Mouse (Mus musculus): ENCODE measurements at regions not wholly inside any gene's neighbourhood (a gene's known extent, or its start where the extent isn't known, plus 50 kb on each side); places are given as distances from the start of the nearest gene placed in this dataset.

GRCm38 (mm10) chr17:79781733-79782663, 67.1 kb upstream of the Cyp1b1 start:
- TF ChIP-seq CTCF (IDR thresholded peaks at IDR 0.05) (no peak), EP300 (IDR thresholded peaks at IDR 0.05) (peak; percentile 57; the same call in 1 of the 2 replicates)
- Histone ChIP-seq H3K4me3 (ENCODE audit: low read depth, low read length) (no peak overlapping the region), H3K9ac (replicated peaks; ENCODE audit: low read depth) (no peak overlapping the region), H3K36me3 (ENCODE audit: insufficient read depth, low read length) (no peaks in the 10 kb centered on the region), H3K9me3 (ENCODE audit: low read length) (no peaks in the 10 kb centered on the region), H3K4me2 (replicated peaks; ENCODE audit: low read depth, low read length) (no peak overlapping the region), H3K27me3 (replicated peaks; ENCODE audit: insufficient read depth, low read length) (no peaks in the 10 kb centered on the region), H3K4me1 (ENCODE audit: insufficient read depth, low read depth, low read length) (no peaks in the 10 kb centered on the region), H3K27ac (ENCODE audit: low read length) (no peak overlapping the region)
- 72% methylated on average over 13 of the region's 13 CpGs for WGBS
- peak; percentile 59 for ATAC-seq
- peak; percentile 68 for DNase-seq (ENCODE audit: low spot score)

- Histone ChIP-seq H3K9ac (replicated peaks; ENCODE audit: low read depth) (no peak overlapping the region), H3K9me3 (ENCODE audit: low read length) (no peaks in the 10 kb centered on the region), H3K27me3 (replicated peaks; ENCODE audit: insufficient read depth, low read length) (no peaks in the 10 kb centered on the region), H3K27ac (ENCODE audit: low read length) (no peak overlapping the region), H3K4me3 (ENCODE audit: low read depth, low read length) (no peak overlapping the region), H3K36me3 (ENCODE audit: insufficient read depth, low read length) (no peaks in the 10 kb centered on the region), H3K4me2 (replicated peaks; ENCODE audit: low read depth, low read length) (no peak overlapping the region), H3K4me1 (ENCODE audit: insufficient read depth, low read depth, low read length) (no peaks in the 10 kb centered on the region)
- ATAC-seq: no peak
- TF ChIP-seq CTCF (IDR thresholded peaks at IDR 0.05) (no peak), EP300 (IDR thresholded peaks at IDR 0.05) (no peak)
- DNase-seq (ENCODE audit: low spot score): no peak
- 83% methylated on average over 2 of the region's 2 CpGs for WGBS
Observed at GRCm38 (mm10) chr17:79781262-79781661, 66.4 kb upstream of the Cyp1b1 start.

GRCm38 (mm10) chr17:79777874-79778395, 63.1 kb upstream of the Cyp1b1 start:
- H3K4me2 ChIP-seq (replicated peaks; ENCODE audit: low read depth, low read length): no peak overlapping the region
- H3K4me1 ChIP-seq (ENCODE audit: insufficient read depth, low read depth, low read length): no peaks in the 10 kb centered on the region
- no peaks in the 10 kb centered on the region for H3K36me3 ChIP-seq (ENCODE audit: insufficient read depth, low read length)
- H3K27ac ChIP-seq (ENCODE audit: low read length): no peak overlapping the region
- no peak for ATAC-seq
- H3K9ac ChIP-seq (replicated peaks; ENCODE audit: low read depth): no peak overlapping the region
- TF ChIP-seq CTCF (IDR thresholded peaks at IDR 0.05) (no peak), EP300 (IDR thresholded peaks at IDR 0.05) (no peak)
- DNase-seq (ENCODE audit: low spot score): no peak
- 47% methylated on average over 8 of the region's 8 CpGs for WGBS
- no peaks in the 10 kb centered on the region for H3K27me3 ChIP-seq (replicated peaks; ENCODE audit: insufficient read depth, low read length)
- no peaks in the 10 kb centered on the region for H3K9me3 ChIP-seq (ENCODE audit: low read length)
- no peak overlapping the region for H3K4me3 ChIP-seq (ENCODE audit: low read depth, low read length)

GRCm38 (mm10) chr17:79776177-79776576, 61.3 kb upstream of the Cyp1b1 start:
- no peaks in the 10 kb centered on the region for H3K9me3 ChIP-seq (ENCODE audit: low read length)
- no peak for ATAC-seq
- H3K4me1 ChIP-seq (ENCODE audit: insufficient read depth, low read depth, low read length): no peaks in the 10 kb centered on the region
- no peak overlapping the region for H3K4me2 ChIP-seq (replicated peaks; ENCODE audit: low read depth, low read length)
- no peak for DNase-seq (ENCODE audit: low spot score)
- H3K27me3 ChIP-seq (replicated peaks; ENCODE audit: insufficient read depth, low read length): no peaks in the 10 kb centered on the region
- 72% methylated on average over 4 of the region's 4 CpGs for WGBS
- no peak overlapping the region for H3K4me3 ChIP-seq (ENCODE audit: low read depth, low read length)
- H3K9ac ChIP-seq (replicated peaks; ENCODE audit: low read depth): no peak overlapping the region
- no peak overlapping the region for H3K27ac ChIP-seq (ENCODE audit: low read length)
- H3K36me3 ChIP-seq (ENCODE audit: insufficient read depth, low read length): no peaks in the 10 kb centered on the region
- no peak for TF ChIP-seq CTCF (IDR thresholded peaks at IDR 0.05)
- TF ChIP-seq EP300 (IDR thresholded peaks at IDR 0.05): no peak

- no peaks in the 10 kb centered on the region for H3K36me3 ChIP-seq (ENCODE audit: insufficient read depth, low read length)
- no peak for DNase-seq (ENCODE audit: low spot score)
- H3K4me2 ChIP-seq (replicated peaks; ENCODE audit: low read depth, low read length): no peak overlapping the region
- no peak for ATAC-seq
- no peak overlapping the region for H3K9ac ChIP-seq (replicated peaks; ENCODE audit: low read depth)
- 39% methylated on average over 6 of the region's 6 CpGs for WGBS
- no peak overlapping the region for H3K27ac ChIP-seq (ENCODE audit: low read length)
- no peak for TF ChIP-seq CTCF (IDR thresholded peaks at IDR 0.05)
- TF ChIP-seq EP300 (IDR thresholded peaks at IDR 0.05): no peak
- no peaks in the 10 kb centered on the region for H3K27me3 ChIP-seq (replicated peaks; ENCODE audit: insufficient read depth, low read length)
- no peak overlapping the region for H3K4me3 ChIP-seq (ENCODE audit: low read depth, low read length)
- H3K9me3 ChIP-seq (ENCODE audit: low read length): no peaks in the 10 kb centered on the region
- no peaks in the 10 kb centered on the region for H3K4me1 ChIP-seq (ENCODE audit: insufficient read depth, low read depth, low read length)
Observed at GRCm38 (mm10) chr17:79775216-79775615, 60.4 kb upstream of the Cyp1b1 start.

- no peak for DNase-seq (ENCODE audit: low spot score)
- H3K9ac ChIP-seq (replicated peaks; ENCODE audit: low read depth): no peak overlapping the region
- H3K9me3 ChIP-seq (ENCODE audit: low read length): no peaks in the 10 kb centered on the region
- whole genome bisulfite sequencing: 52% methylated on average over 1 of the region's 1 CpGs
- H3K27ac ChIP-seq (ENCODE audit: low read length): no peak overlapping the region
- no peaks in the 10 kb centered on the region for H3K36me3 ChIP-seq (ENCODE audit: insufficient read depth, low read length)
- TF ChIP-seq CTCF (IDR thresholded peaks at IDR 0.05) (no peak), EP300 (IDR thresholded peaks at IDR 0.05) (no peak)
- H3K4me2 ChIP-seq (replicated peaks; ENCODE audit: low read depth, low read length): no peak overlapping the region
- no peak for ATAC-seq
- H3K4me3 ChIP-seq (ENCODE audit: low read depth, low read length): no peak overlapping the region
- H3K4me1 ChIP-seq (ENCODE audit: insufficient read depth, low read depth, low read length): no peaks in the 10 kb centered on the region
- no peaks in the 10 kb centered on the region for H3K27me3 ChIP-seq (replicated peaks; ENCODE audit: insufficient read depth, low read length)
Observed at GRCm38 (mm10) chr17:79774291-79774690, 59.4 kb upstream of the Cyp1b1 start.
